In genomic region chr2:155683821-155684220, GRCm38 (mm10) we compare ENCODE assay signal across 42 mouse cellular contexts. TPM values are rescaled to one million over a fixed set of nuclear protein-coding genes. Genes with fewer than 3 reads are reported as not detected.
"Had no signal": no experiment of that assay in that cellular context is flagged by ENCODE, and none has a peak within 500 bp of the region (broad histone marks: within the 10 kb centered on the region; RNA-seq: fewer than 3 reads in every experiment).

No protein-coding gene starts in this region.

- H3K36me3 ChIP-seq: heart, embryonic 15.5 days; hindbrain, embryonic 15.5 days; intestine, embryonic 15.5 days had no signal

- H3K27me3 ChIP-seq: heart, embryonic 12.5 days; heart, embryonic 13.5 days; heart, embryonic 15.5 days; hindbrain, embryonic 12.5 days; hindbrain, embryonic 13.5 days; hindbrain, embryonic 15.5 days; intestine, embryonic 15.5 days; kidney, embryonic 15.5 days had no signal

- H3K9ac ChIP-seq: heart, embryonic 12.5 days; heart, embryonic 13.5 days; heart, embryonic 15.5 days; hindbrain, embryonic 12.5 days; hindbrain, embryonic 13.5 days; hindbrain, embryonic 14.5 days; hindbrain, embryonic 15.5 days; intestine, embryonic 15.5 days; kidney, embryonic 15.5 days had no signal

- H3K9me3 ChIP-seq: heart, embryonic 10.5 days; heart, embryonic 12.5 days; heart, embryonic 13.5 days; heart, embryonic 15.5 days; hindbrain, embryonic 10.5 days; hindbrain, embryonic 12.5 days; hindbrain, embryonic 13.5 days; hindbrain, embryonic 15.5 days; intestine, embryonic 15.5 days; kidney, embryonic 15.5 days had no signal

- DNase-seq: heart, postnatal 10 days; heart, postnatal 14 days; heart, postnatal 36 days; heart, postnatal 4 days; kidney, adult 11 months; kidney, adult 18-20 months; kidney, adult 2 months; kidney, adult 8-10 months; kidney, adult 9 months; kidney, postnatal 10 days; kidney, postnatal 14 days; kidney, postnatal 25 days; kidney, postnatal 36 days; kidney, postnatal 4 days; layer of hippocampus, adult 9-11 months; layer of hippocampus, postnatal 36 days had no signal

- H3K4me3 ChIP-seq: heart, embryonic 10.5 days; heart, embryonic 12.5 days; heart, embryonic 13.5 days; heart, embryonic 15.5 days; hindbrain, embryonic 10.5 days; hindbrain, embryonic 12.5 days; hindbrain, embryonic 13.5 days; hindbrain, embryonic 15.5 days; intestine, embryonic 15.5 days; kidney, embryonic 15.5 days; layer of hippocampus, adult 2 months had no signal

- H3K4me2 ChIP-seq: heart, embryonic 12.5 days; heart, embryonic 13.5 days; heart, embryonic 15.5 days; hindbrain, embryonic 12.5 days; hindbrain, embryonic 13.5 days; hindbrain, embryonic 14.5 days; hindbrain, embryonic 15.5 days; intestine, embryonic 15.5 days; kidney, embryonic 15.5 days had no signal

- ATAC-seq: hindbrain, embryonic 16.5 days; hindbrain, postnatal 0 days; inflammation-experienced regulatory T-cells, adult 6 months; intestine, embryonic 15.5 days; intestine, embryonic 16.5 days; intestine, postnatal 0 days had no signal

- H3K27ac ChIP-seq: heart, embryonic 10.5 days; heart, embryonic 13.5 days; heart, embryonic 15.5 days; hindbrain, embryonic 10.5 days; hindbrain, embryonic 12.5 days; hindbrain, embryonic 13.5 days; hindbrain, embryonic 14.5 days; hindbrain, embryonic 15.5 days; hindbrain, postnatal 0 days; intestine, embryonic 15.5 days; kidney, embryonic 15.5 days; kidney, postnatal 0 days; layer of hippocampus, adult 2 months had no signal

- H3K4me1 ChIP-seq: heart, embryonic 10.5 days; hindbrain, embryonic 10.5 days had no signal

RNA-seq across cellular contexts. Expression of gene Gm17581, which starts 51.8 kb away (rescaled TPM):
- polyA plus RNA-seq: heart, embryonic 10.5 days; heart, embryonic 12.5 days; heart, embryonic 13.5 days; heart, embryonic 14.5 days; heart, embryonic 15.5 days; heart, embryonic 16.5 days; heart, postnatal 0 days; hindbrain, embryonic 10.5 days; hindbrain, embryonic 11.5 days; hindbrain, embryonic 12.5 days; hindbrain, embryonic 13.5 days; hindbrain, embryonic 14.5 days; hindbrain, embryonic 15.5 days; hindbrain, embryonic 16.5 days; hindbrain, postnatal 0 days; inflammation-experienced regulatory T-cells, adult 6 months; intestine, embryonic 14.5 days; intestine, embryonic 15.5 days; intestine, embryonic 16.5 days; intestine, postnatal 0 days; kidney, adult 2 months; kidney, embryonic 14.5 days; kidney, embryonic 15.5 days; kidney, embryonic 16.5 days; kidney, postnatal 0 days; large intestine, adult 2 months had no signal
